Mouse (Mus musculus): ENCODE results near the gene Usp4. TPM values are rescaled to one million over a fixed set of nuclear protein-coding genes. Genes with fewer than 3 reads are reported as not detected.
A peak's percentile ranks its signal among the peaks of the same experiment; 100 is the strongest.

Gene Usp4
- polyA plus RNA-seq, 1 experiment from 2014 or later, result 114 TPM

DNA sequence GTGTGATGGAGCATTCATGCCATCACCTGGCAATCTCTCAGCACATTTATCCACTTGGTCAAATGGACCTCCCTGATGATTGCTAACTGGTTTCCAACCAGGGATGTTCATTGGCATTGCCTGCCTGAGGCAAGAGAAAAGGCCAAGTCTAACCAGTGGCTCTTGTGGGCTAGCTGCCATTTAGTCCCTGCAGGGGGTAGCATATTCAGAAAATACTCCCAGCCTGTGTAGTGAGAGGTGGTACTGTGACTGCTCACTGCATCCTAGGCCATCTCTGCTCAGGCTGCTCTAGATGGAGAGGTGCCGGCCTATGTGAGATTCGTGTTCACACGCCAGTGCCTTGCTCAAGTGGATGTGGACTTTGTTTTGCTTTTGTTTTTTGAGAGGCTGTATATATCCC, 50.7 kb downstream of the Usp4 start:
- no peaks in the 10 kb centered on the region for H3K4me1 ChIP-seq
- H3K36me3 ChIP-seq, result peaks cover 12% of the 10 kb centered on the region
- no peak overlapping the region for H3K4me3 ChIP-seq
- 85% methylated on average over 3 of the region's 3 CpGs for WGBS
- H3K27me3 ChIP-seq (ENCODE audit: insufficient read depth, poor library complexity, severe bottlenecking), result no peaks in the 10 kb centered on the region
- no peak for DNase-seq (ENCODE audit: low spot score)
- no peak overlapping the region for H3K27ac ChIP-seq
- no peaks in the 10 kb centered on the region for H3K9me3 ChIP-seq

DNA sequence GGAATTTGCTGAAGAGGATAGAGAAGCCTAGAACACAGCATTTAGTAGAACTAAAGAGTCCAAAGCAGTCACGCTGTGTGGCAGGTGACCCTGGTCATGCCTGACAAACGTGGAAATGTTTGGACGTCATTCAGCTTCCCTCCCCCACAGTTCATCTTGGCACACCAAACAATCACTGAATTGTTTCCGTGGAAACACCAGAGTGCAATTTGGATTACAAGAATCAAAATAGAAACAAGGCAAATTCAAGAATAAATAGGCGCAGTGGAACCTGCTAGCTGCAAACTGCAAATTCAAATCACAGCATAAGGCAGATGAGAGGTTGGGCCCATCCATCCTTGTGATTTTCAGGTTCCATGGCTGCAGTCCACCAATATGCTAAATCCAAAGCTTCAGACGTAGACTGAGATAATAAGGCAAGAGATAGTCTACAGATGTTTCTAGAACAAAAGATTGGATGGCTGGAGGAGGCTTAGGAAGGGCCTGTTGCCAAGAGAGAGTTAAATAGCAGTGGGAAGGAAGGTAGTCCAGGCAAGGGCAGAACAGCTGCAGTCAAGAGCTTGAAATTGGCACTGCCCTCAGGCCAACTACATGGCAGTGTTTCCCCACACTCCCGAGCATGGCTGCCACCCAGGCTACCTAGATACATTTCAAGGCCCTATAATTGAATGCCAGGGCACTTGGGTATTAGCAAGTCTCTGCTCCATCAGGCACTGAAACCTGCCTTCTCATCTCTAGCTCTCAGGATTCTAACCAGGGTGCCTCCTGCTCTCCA, 53.7 kb downstream of the Usp4 start:
- WGBS, result 75% methylated on average over 7 of the region's 7 CpGs
- H3K27me3 ChIP-seq (ENCODE audit: insufficient read depth, poor library complexity, severe bottlenecking), result no peaks in the 10 kb centered on the region
- no peaks in the 10 kb centered on the region for H3K9me3 ChIP-seq
- H3K4me3 ChIP-seq, result no peak overlapping the region
- no peaks in the 10 kb centered on the region for H3K36me3 ChIP-seq
- H3K27ac ChIP-seq, result no peak overlapping the region
- DNase-seq (ENCODE audit: low spot score), result no peak
- 0 out of 2 replicates have a peak, but pooled peaks cover 9% of the 10 kb centered on the region for H3K4me1 ChIP-seq

GRCm38 (mm10) chr9:108403081-108403480, 55.4 kb downstream of the Usp4 start:
- H3K27me3 ChIP-seq (ENCODE audit: insufficient read depth, poor library complexity, severe bottlenecking), result no peaks in the 10 kb centered on the region
- H3K4me3 ChIP-seq, result no peak overlapping the region
- no peaks in the 10 kb centered on the region for H3K9me3 ChIP-seq
- H3K36me3 ChIP-seq, result no peaks in the 10 kb centered on the region
- H3K27ac ChIP-seq, result no peak overlapping the region
- 80% methylated on average over 4 of the region's 4 CpGs for WGBS
- 0 out of 2 replicates have a peak, but pooled peaks cover 9% of the 10 kb centered on the region for H3K4me1 ChIP-seq
- no peak for DNase-seq (ENCODE audit: low spot score)

- Histone ChIP-seq H3K27me3 (ENCODE audit: insufficient read depth, poor library complexity, severe bottlenecking) (no peaks in the 10 kb centered on the region), H3K27ac (no peak overlapping the region), H3K9me3 (no peaks in the 10 kb centered on the region), H3K36me3 (no peaks in the 10 kb centered on the region), H3K4me3 (no peak overlapping the region), H3K4me1 (0 out of 2 replicates have a peak, but pooled peaks cover 9% of the 10 kb centered on the region)
- 61% methylated on average over 8 of the region's 8 CpGs for WGBS
- no peak for DNase-seq (ENCODE audit: low spot score)
Measured at GRCm38 (mm10) chr9:108404451-108404850, 56.8 kb downstream of the Usp4 start.

GRCm38 (mm10) chr9:108409535-108409934, 61.9 kb downstream of the Usp4 start:
- no peaks in the 10 kb centered on the region for H3K36me3 ChIP-seq
- no peak for DNase-seq (ENCODE audit: low spot score)
- 0 out of 2 replicates have a peak overlapping the region, but pooled peaks have one; percentile 13 for H3K27ac ChIP-seq
- no peaks in the 10 kb centered on the region for H3K9me3 ChIP-seq
- H3K4me1 ChIP-seq, result 0 out of 2 replicates have a peak, but pooled peaks cover 7% of the 10 kb centered on the region
- H3K4me3 ChIP-seq, result no peak overlapping the region
- no peaks in the 10 kb centered on the region for H3K27me3 ChIP-seq (ENCODE audit: insufficient read depth, poor library complexity, severe bottlenecking)
- WGBS, result 65% methylated on average over 4 of the region's 4 CpGs

DNA sequence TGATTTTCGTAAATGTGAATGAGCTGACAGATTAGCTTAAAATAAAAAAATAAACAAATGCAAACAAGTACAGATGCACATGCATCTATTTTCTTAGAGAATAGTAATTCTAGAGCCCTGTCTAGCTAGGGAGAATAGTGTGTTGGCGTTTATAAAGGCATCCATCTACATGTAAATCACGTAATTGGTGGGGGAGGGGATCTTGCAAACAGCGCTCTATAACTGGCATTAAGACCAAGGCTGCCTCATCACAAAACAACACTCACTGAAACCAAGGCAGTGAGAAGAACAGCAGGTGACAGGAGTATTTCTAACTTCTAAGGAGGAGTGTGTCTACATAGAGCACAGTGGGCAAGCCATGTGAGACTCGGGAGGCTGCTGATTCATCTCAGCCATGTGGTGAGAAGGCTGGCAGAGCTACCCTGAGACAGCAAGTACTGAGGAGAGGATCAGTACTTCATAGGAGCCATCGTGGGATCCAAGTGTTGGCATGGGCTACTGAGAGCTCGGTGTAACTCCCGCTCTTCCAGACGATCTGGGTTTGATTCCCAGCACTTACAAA, 63.8 kb downstream of the Usp4 start:
- Histone ChIP-seq H3K4me3 (no peak overlapping the region), H3K36me3 (no peaks in the 10 kb centered on the region), H3K27me3 (ENCODE audit: insufficient read depth, poor library complexity, severe bottlenecking) (no peaks in the 10 kb centered on the region), H3K27ac (no peak overlapping the region), H3K4me1 (no peaks in the 10 kb centered on the region), H3K9me3 (no peaks in the 10 kb centered on the region)
- WGBS, result 75% methylated on average over 9 of the region's 9 CpGs
- no peak for DNase-seq (ENCODE audit: low spot score)

DNA sequence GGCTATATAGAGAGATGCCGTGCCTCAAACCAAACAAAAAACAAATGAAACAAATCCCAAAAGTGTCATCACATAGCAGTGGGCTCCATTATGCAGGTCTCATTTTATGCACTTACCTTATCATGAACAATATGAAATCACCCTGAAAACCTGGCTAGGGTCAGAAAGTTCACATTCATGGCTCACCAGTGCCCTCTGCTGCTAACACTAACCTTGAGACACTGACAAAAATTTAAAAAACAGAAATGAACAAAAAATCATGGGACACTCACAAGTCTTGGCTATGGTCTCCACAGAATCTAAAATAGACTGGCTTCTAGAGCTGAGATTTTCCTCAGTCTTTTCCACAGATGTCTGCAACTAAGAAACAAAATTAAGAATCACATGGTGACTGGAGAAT, 64.6 kb downstream of the Usp4 start:
- Histone ChIP-seq H3K27me3 (ENCODE audit: insufficient read depth, poor library complexity, severe bottlenecking) (no peaks in the 10 kb centered on the region), H3K27ac (no peak overlapping the region), H3K4me1 (no peaks in the 10 kb centered on the region), H3K9me3 (no peaks in the 10 kb centered on the region), H3K4me3 (no peak overlapping the region), H3K36me3 (no peaks in the 10 kb centered on the region)
- no peak for DNase-seq (ENCODE audit: low spot score)
- WGBS, result 64% methylated on average over 1 of the region's 1 CpGs

- H3K4me3 ChIP-seq, result no peak within 1 kb of the TSS
- no peaks in the 10 kb centered on the region; the same call in 1 of the 2 replicates for H3K27me3 ChIP-seq (ENCODE audit: insufficient read depth, poor library complexity, severe bottlenecking)
- no peaks in the 10 kb centered on the region for H3K4me1 ChIP-seq
- no peaks in the 10 kb centered on the region for H3K9me3 ChIP-seq
- H3K36me3 ChIP-seq, result no peaks in the 10 kb centered on the region
- no peak for DNase-seq (ENCODE audit: low spot score)
- H3K27ac ChIP-seq, result no peak within 1 kb of the TSS
Measured at GRCm38 (mm10) chr9:108428384-108428783, 80.7 kb downstream of the Usp4 start, which contains the start of gene Ccdc36. Ccdc36 (minus strand) TSS chr9:108428484.

GRCm38 (mm10) chr9:108431431-108432067, 83.9 kb downstream of the Usp4 start:
- DNase-seq (ENCODE audit: low spot score), result peak; percentile 84
- 40% methylated on average over 32 of the region's 32 CpGs for WGBS
- no peaks in the 10 kb centered on the region for H3K9me3 ChIP-seq
- H3K27ac ChIP-seq, result 0 out of 2 replicates have a peak overlapping the region, but pooled peaks have one; percentile 37
- H3K27me3 ChIP-seq (ENCODE audit: insufficient read depth, poor library complexity, severe bottlenecking), result no peaks in the 10 kb centered on the region; the same call in 1 of the 2 replicates
- H3K36me3 ChIP-seq, result no peaks in the 10 kb centered on the region
- no peaks in the 10 kb centered on the region for H3K4me1 ChIP-seq
- peak overlapping the region; percentile 48 for H3K4me3 ChIP-seq

DNA sequence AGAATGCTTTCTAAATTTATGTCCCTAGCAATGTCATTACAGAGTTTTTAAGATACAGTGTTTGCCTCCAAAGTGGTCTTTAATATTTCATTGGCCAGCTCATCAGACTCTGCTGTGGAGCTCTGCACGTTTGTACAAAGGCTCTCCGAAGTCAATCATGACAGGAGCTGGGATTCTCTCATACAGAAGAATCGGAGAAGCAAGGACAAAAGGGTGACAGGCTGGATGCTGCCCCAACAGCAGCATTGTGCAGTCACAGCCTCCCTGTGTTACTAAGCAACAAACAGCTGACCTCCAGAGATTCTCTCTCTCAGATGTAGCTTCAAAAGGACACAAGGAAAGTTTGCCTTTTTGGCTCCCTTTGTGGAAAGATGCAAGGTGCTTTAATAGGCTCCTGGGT, 88.5 kb downstream of the Usp4 start, which contains the start of gene BC048562:
Gene BC048562 (plus strand): TSS at position 301 of the 400 bp plus-strand sequence.
- Histone ChIP-seq H3K27ac (no peak within 1 kb of the TSS), H3K4me1 (peaks cover 9% of the 10 kb centered on the region; the same call in 1 of the 2 replicates), H3K36me3 (no peaks in the 10 kb centered on the region), H3K4me3 (no peak within 1 kb of the TSS), H3K9me3 (no peaks in the 10 kb centered on the region), H3K27me3 (ENCODE audit: insufficient read depth, poor library complexity, severe bottlenecking) (no peaks in the 10 kb centered on the region)
- 71% methylated on average over 3 of the region's 3 CpGs for whole genome bisulfite sequencing
- DNase-seq (ENCODE audit: low spot score), result no peak

GRCm38 (mm10) chr9:108439176-108439575, 91.5 kb downstream of the Usp4 start:
- H3K9me3 ChIP-seq, result no peaks in the 10 kb centered on the region
- DNase-seq (ENCODE audit: low spot score), result no peak
- 84% methylated on average over 6 of the region's 6 CpGs for WGBS
- no peak overlapping the region for H3K4me3 ChIP-seq
- H3K4me1 ChIP-seq, result peaks cover 14% of the 10 kb centered on the region; the same call in 1 of the 2 replicates
- no peak overlapping the region for H3K27ac ChIP-seq
- H3K27me3 ChIP-seq (ENCODE audit: insufficient read depth, poor library complexity, severe bottlenecking), result no peaks in the 10 kb centered on the region
- no peaks in the 10 kb centered on the region for H3K36me3 ChIP-seq

- H3K27ac ChIP-seq, result peak overlapping the region; percentile 18
- peaks cover 15% of the 10 kb centered on the region; the same call in 1 of the 2 replicates for H3K4me1 ChIP-seq
- DNase-seq (ENCODE audit: low spot score), result peak; percentile 45
- WGBS, result 58% methylated on average over 5 of the region's 5 CpGs
- H3K4me3 ChIP-seq, result no peak overlapping the region
- H3K36me3 ChIP-seq, result no peaks in the 10 kb centered on the region
- no peaks in the 10 kb centered on the region for H3K9me3 ChIP-seq
- H3K27me3 ChIP-seq (ENCODE audit: insufficient read depth, poor library complexity, severe bottlenecking), result no peaks in the 10 kb centered on the region
Measured at GRCm38 (mm10) chr9:108440485-108440884, 92.8 kb downstream of the Usp4 start.
